Mouse (Mus musculus): ENCODE measurements around the gene Kremen1.

The Kremen1 gene

DNA sequence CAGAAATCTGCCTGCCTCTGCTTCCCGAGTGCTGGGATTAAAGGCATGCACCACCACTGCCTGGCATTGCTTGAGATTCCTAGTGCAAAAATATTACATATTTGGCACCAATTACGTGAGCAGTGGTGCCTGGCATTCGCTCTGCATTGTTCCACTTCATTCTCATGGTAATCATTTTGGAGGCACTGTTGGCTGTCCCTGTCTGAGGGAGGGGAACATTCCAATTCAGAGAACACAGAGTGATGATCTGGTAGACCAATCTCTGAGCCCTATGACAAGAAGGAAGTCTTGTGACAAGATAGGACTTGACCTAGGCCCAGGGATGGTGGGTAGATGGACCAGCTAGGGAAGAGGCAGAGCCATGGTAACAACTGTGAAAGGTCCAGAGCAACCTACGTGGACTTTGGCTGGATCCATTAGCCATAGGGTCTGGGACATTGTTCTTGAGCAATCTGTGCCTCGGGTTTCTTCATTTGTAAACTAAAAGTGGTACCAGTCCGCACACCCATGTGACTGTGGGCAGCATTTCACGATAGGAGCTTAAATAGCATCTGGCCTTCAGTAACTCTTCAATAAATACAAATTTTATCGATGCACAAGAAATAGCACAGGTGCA lies 8.6 kb upstream of the Kremen1 start:
- no peak for DNase-seq (ENCODE audit: low spot score in 2 of 2)

DNA sequence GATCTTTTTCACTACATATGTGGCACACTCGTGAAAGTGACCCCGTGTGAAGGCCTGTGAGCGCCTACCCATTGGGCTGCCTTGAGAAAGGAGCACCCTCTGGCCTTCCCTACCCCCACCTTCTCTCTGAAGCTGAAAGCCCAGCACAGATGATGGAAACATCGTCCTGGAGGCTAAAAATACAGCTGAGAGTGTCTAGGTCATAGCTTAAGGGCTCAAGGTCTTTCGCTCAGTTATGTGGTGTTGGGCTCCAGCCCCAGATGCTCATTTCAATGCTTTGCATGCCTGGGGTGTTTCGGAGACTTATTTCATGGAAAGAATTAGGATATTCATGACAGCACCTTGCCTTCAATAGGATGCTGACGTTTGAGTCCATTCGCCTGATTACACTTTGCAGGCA lies 4.4 kb upstream of the Kremen1 start:
- no peak for DNase-seq (ENCODE audit: low spot score in 2 of 2)

DNA sequence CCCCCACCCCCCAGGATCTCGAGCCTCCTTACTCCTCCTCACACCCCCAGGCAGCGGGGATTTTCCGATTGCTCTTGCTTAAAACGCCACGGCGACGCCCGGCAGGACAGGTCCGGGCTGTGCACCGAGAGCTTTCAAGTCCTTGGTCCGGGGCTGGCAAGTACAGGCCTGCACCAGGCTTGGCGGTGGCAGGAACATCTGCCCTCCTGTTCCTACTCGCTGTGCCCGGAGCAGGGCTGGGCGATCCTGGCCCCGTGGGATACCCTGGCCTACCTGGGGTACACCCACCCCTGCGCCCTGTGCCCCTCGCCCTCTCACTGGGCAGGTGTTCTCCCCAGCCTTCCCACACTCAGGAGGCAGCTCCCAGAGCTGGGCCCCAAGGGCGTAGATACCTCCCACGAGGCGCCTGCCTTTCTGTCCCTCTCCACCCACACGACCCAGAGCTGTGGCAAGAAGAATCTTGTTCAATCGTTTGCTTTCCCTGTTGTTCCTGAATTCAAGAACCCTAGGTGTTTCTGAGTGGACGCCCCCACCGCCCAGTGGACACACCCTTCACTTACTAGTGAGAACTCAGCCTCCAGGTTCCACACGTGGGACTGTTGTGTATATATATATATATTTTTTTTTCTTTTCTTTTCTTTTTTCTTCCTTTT lies 1.8 kb upstream of the Kremen1 start:
- DNase-seq (ENCODE audit: low spot score in 2 of 2) = no peak

DNA sequence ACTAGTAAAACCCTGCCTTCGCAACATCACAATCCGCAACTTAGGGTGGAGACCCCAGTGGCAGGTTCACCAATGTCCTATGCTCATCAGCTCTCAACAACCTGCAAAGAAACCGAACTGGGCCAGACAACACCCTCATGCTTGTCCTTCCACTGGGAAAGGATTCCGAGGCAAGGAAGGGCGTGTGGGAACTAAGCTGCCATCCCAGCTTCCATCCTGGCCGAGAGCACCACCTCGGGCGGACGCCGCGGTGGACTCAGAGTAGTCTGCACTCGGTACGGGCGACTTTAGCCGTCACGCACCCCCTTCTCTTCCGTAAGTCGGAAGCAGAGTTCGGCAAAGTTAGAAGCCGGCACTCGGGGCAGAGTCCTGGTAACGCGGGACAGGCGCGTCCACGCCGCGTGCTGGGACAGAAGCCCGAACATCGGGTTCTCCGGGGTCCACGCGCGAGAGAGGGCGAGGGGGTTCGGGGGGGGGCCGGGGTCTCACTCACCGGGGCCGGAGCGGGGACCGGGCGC lies 357 bp downstream of the Kremen1 start:
- DNase-seq (ENCODE audit: low spot score in 2 of 2) = no peak

DNA sequence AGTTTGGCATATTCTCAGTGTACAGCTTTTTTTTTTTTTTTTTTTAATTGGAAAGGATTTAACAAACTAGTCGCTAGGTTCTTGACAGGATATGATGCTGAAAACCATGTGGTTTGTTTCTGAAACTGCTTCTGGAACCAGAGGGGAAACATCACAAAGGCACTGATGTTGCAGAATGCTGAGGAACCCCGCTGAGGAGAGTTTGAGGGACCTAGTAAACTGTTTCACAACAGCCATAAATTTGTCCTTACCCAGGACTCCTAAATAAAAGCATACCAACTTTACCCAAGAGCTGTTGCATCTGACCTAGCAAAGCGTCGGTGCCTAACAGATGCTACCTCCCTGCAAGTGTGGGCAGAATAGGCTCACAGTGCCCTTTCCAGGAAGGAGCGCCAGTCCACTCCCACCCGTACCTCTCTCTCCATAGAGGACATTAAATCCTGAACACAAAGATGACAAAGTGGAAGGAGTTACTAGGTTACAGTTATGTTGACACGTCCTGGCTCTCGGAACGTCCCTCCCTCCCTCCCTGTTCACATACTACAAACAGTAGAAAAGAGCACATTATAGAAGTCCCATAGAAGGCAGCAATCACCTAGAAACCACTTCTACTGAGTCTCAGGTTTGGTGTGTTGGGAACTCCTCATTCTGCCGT lies 1.3 kb downstream of the Kremen1 start:
- DNase-seq (ENCODE audit: low spot score in 2 of 2) = no peak

DNA sequence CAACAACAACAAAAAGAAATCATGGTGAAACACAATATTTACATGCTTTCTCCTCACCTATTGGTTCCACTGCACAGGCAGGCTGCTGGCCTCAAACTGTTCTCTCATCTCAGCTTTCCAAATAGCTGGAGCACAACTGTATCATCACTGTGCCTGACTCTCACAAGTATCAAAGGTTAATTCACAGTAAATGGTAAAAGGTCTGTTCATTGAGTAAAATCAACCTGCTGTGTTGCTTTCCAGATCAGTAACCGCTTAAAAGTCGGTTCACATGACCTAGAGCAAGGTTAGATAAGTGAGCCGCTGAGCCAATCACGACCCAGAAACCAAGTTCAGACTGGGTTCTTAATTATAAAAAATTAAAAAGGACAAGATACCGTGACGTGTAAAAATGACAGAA lies 3.3 kb downstream of the Kremen1 start:
- DNase-seq (ENCODE audit: low spot score in 2 of 2) = no peak

DNA sequence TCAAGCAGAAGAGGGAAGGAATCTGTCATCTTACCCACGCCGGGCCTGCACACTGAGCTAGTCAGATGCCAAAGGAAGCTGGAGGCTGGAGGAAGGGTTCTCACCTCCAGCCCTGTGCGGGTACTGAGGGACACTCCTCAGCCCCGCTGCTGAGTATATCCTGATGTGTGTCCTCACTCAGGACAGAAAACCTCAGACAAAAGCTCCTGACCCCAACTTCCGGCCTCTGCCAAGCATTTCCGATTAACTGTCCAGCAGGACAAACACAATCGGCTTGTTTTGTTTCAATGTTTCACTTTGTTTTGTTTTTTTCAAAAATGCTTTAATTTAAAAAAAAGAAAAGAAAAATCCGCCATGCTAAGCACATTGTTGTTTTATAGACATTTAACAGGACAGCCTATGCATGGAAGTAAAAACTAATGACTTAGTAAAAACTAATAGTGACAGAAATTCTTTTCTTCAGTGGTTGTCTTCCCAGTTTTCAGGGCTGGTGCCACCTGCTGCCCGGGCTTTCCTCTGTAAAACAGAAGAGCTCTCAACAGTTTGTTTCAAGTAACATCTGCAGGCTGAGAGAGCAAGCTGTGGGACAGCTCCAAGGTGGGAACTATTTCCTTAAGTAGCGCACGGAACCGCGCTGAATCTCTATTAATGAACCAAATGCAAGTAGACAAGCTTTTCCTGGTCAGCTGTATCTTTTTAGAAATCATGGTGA lies 4.1 kb downstream of the Kremen1 start:
- no peak for DNase-seq (ENCODE audit: low spot score in 2 of 2)

DNA sequence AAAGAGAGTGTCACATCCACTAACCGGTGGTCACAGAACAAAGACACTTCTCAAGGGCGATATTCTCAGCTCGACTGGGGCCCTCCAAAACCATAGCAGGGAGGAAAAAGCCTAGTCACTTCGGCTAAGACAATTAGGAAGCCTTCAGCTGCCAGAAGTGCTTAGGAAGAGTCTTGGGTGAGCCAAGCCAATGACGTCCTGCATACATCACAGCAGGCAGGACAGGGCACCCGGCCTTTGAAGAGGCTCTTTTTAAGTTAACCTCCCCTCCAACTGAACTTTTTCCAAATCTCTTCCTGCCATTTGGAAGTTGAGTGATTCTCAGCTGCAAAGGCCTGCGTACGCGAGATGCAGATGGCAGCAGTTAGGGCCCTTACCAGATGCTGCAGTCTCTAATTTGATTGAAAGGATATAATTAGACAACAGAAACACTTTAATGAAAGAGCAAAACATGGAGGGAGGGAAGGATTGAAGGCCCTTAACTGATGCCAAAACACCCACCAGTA lies 5.8 kb downstream of the Kremen1 start:
- DNase-seq (ENCODE audit: low spot score in 2 of 2) = no peak

DNA sequence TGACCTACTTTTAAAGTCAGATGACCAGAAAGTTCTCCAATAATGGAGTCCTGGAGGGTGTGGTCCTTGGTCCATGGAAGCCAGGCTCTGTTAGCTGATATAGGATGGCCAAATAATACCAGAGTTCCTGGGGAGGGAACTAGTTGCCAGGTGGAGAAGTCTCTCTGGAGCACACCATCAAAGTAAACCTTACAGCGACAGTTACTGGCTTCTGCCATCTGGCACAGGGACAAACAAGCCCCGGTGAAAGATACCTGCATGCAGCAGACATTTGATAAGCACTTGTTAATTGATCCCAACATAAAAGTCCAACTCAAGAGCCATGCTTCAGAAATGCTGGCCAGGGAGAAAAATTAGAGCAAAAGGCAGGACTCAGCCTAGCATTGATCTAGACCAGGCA lies 7.3 kb downstream of the Kremen1 start:
- DNase-seq (ENCODE audit: low spot score in 2 of 2) = no peak

DNA sequence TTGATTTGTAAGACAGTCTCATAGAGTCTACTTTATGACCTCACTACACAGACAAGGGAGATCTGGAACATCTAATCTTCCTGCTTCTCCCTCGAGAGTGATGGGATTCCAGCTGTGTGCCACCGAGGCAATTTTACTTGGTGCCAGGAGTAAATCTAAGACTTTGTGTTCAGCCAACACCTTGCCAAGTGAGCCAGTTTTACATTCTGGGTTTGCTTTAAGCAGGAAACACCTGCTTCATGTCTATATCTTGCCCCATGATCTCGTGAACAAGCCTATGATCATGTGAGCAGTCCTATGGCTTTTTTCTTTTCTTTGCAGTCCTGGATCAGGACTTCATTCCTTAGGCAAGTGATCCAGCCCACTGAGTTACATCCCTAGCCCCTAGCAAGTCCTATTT lies 7.8 kb downstream of the Kremen1 start:
- no peak for DNase-seq (ENCODE audit: low spot score in 2 of 2)

DNA sequence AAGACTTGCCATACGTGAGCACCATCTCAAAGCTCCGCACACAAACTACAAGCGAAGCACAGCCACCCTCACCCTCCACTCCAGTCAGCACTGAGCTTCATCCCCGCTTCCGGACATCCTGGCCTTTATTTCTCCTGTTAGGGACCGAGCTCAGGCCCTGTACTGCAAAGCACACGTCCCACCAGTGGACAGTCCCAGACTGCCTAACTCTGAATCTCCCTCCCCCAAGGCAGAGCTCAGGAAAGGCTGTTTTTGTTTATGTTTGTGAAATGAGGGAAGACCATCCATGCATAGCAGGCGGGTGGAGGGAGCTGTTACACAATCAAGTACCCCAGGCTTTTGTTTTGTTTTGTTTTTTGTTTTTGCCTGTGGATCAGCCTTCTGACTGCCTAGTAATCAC lies 8.6 kb downstream of the Kremen1 start:
- no peak for DNase-seq (ENCODE audit: low spot score in 2 of 2)

DNA sequence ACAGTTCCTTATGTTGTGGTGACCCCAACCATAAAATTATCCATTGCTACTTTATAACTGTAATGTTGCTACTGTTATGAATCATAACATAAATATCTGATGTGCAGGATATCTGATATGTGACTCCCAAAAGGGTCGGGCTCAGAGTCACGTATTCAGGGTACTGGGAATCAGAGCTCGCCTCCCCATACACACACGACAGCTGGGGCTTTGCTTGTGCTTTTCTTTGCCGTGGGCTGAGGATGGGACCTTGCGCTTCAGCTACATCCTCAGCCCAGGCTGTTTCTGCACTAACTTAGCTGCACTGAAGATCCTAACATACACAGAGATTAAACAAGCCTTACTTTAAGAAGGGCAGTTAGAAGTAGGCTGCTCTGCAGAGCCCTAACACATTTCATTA lies 10.2 kb downstream of the Kremen1 start:
- DNase-seq (ENCODE audit: low spot score in 2 of 2) = no peak

DNA sequence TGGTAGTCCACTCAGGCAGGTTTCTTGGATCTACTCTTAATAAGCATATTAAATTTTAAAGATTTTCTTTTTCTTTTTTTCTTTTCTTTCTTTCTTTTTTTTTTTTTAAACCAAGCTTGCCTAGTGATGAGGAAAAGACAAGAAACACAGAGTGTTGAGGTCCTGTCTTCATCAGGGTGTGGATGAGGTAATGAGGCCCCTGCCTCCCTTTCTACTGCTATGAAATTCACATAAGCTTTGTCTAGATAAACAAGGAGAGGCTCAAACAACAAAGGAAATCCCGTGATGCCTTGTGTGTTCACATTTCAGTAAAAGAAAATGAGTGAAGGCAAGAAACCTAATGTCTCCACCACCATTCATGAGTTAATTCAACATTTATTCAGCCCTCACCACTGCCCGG lies 13.2 kb downstream of the Kremen1 start:
- DNase-seq (ENCODE audit: low spot score in 2 of 2) = no peak

DNA sequence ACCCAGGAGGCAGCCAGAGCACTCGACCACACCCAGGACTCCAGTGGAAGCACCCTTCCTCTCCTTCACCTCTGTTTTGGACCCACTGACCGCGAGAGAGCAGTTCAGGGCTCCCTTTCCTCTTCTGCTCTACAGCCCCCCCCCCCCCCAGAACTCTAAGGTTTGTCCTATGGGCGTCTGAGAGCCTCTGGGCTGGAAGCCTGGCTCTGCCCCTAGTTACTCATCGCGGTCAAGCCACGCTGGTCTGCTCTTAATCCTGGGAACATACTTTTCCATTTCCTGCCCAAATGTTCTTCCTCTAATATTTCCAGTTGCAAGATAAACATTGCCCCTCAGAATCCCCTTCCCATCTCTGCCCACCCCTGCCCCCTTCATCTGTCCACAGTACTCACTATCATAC lies 15.9 kb downstream of the Kremen1 start:
- DNase-seq (ENCODE audit: low spot score in 2 of 2) = no peak

DNA sequence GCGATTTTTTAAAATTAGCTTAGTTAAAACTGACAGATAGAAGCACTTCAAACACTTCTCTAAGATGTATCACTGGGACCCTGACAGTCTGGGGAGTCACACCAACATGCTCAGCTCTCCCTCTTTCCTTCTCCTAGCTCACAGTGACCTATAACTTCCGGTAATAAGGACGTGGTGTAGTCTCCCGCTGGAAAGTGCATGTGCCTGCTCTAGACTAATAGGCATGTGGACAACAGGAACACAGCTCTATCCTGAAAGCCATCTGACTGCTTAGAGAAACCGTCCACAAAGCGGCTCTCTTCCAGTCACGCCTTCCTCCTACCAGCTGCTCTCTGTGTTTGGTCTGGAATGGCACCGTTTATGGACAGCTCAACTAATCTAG lies 16.6 kb downstream of the Kremen1 start:
- DNase-seq (ENCODE audit: low spot score in 2 of 2) = peak in 1 of 2 experiments; percentile 41

DNA sequence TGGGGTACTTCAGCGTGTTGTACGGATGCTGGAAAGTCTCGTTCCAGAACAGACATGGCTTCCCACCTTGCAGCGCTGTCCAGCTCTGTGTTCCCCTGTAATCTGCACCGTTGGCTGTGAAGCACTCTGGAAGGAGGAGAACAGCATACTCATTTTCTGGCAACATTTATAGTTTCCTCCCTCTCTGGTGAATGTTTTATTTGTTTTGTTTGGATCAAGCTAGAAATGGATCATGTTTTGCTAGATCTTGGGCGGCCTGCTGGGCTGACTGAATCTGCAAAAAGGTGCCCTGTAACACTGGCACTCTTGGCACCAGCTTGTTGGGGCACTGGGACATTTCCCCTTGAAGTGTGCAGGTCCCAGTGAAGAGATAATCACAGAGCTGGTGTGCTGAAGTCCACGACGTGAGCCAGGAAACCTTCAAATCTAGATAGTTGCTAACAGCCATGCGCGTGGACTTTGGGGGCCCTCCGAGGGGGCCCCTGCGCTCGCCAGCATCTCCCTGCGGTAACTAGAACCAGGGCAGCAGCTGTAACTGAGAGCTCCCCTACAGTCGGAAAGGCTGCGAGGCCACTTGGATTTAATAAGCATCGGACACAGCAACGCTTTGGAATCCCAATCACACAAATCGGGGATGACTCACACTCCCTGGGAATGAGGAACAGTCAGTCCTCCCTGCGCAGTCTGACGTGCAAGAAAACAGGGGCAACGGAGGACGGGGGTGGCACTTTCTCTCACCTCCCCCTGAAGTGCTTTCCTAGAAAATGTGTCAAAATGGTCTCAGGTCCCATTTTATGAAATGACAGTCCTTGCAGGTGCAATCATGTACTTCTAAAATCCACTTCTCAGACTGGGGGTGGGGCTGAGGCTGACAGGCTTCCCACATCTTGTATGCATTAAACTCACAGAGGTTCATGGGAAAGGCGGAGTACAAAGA lies 17.3 kb downstream of the Kremen1 start:
- DNase-seq (ENCODE audit: low spot score in 2 of 2) = peak; percentile 64 to 75

DNA sequence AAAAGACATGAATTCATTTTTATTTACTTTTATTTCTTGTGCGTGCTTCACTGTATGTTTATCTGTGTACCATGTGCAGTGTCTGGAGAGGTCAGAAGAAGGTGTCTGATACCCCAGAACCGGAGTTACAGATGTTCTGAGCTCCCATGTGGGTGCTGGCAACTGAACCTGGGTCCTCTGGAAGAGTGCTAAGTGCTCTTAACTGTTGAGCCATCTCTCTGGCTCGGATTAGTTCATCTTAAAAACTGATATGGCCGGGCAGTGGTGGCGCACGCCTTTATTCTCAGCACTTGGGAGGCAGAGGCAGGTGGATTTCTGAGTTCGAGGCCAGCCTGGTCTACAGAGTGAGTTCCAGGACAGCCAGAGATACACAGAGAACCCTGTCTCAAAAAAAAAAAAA lies 18.1 kb downstream of the Kremen1 start:
- DNase-seq (ENCODE audit: low spot score in 2 of 2) = no peak

DNA sequence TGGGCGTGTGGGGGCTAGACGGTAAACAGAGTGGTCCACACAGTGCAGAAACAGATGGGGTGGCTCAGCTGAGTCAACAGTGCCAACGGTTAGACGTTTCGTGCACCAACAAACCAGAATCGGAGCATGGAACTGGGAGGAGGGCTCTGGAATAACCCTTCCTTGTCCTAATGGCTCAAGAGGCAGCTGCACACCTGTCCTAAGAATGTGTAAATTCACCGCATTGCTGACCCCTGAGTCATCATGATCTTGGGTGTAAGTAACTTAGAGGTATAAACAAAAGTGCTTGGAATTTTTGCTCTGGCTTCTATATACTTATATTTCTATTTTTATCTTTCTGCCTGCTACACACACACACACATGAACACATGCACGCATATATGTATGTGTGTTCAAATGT lies 19.2 kb downstream of the Kremen1 start:
- no peak for DNase-seq (ENCODE audit: low spot score in 2 of 2)

DNA sequence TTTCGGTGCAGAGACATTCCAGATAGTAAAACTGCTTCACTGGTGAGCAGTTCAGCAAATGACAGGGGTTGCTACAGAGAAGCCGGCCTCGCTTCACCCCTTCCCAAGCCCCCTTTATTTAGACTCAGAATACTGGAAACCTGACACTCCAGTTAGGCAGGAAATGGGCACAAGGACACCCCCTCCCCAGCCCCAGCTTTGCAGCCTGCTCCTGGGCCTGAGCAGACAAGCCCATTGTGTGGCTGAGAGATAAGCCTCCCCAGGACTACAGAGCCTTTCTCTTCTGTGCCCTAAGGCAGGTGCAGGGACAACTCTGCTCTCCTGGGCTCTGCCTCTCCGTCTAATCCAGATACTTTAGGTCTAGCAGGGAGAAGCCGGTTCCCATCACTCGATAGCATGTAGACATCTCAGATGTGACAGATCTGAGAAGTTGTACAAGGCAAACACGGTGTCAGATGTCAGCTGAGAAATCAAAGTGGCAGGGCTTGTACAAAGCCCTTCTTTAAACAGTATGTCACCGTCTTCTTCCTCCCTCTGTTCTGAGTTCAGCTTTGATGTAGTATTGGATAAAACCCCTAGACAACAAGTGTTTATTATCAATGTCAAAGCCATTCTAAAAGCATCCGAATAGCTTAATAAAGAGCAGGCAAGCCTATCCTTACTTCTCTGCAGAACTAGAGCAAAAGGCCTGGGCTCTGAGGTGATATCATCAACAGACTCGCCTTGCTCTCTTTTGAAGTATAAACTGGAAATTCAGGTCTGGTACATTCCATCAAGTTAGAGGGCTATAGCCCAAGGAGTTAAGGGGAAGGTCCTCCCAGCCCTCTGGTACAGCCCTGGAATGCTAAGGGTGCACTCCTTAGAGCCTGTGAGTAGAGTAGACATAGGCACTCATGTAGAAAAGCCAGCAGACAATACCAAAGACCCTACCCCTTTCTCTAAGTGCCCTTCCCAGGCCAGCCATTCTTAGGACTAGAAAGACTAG lies 21.4 kb downstream of the Kremen1 start:
- no peak for DNase-seq (ENCODE audit: low spot score in 2 of 2)

DNA sequence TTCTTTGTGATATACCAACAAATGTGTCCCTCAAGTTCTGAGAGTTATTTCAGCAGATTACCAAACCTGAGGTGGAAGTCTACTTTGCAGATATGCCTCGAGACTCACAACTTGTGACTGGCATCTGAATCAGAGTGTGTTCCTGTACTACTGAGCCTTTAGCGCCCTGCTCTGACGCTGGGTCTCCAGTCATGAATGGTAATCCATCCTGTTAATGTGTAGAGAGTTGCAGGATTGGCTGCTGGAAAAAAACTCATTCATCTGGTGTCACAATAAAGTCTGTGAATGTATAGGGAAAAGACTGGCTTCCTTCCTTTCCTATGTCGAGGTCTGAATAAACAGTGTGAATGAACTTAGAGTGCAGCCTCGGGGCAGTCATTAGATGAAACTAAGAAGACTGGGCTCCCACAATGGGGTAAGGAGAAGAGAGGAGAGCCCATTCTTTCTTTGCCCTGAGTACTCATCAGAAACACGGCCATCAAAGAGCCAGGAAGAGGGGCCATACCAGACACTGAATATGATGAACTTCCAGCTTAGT lies 41.4 kb downstream of the Kremen1 start:
- no peak for DNase-seq (ENCODE audit: low spot score in 2 of 2)

Measured in left cerebral cortex, adult 9 months (tissue).